Mouse (Mus musculus): Measurements from ENCODE around the gene Abtb2. TPM values are rescaled to one million over a fixed set of nuclear protein-coding genes. Genes with fewer than 3 reads are reported as not detected.

Abtb2 gene
- total RNA-seq, 2 experiments from 2014 or later, result 21.1 to 27.6 TPM

GRCm38 (mm10) chr2:103609499-103609898 lies 43.4 kb downstream of the Abtb2 start:
- peak; percentile 54 to 56 for DNase-seq
- intact Hi-C loops (cut with DNase I), result no loop called here

- no peak for DNase-seq
- intact Hi-C loops (cut with DNase I), result no loop called here
Observed at GRCm38 (mm10) chr2:103610831-103611535, 44.9 kb downstream of the Abtb2 start.

DNA sequence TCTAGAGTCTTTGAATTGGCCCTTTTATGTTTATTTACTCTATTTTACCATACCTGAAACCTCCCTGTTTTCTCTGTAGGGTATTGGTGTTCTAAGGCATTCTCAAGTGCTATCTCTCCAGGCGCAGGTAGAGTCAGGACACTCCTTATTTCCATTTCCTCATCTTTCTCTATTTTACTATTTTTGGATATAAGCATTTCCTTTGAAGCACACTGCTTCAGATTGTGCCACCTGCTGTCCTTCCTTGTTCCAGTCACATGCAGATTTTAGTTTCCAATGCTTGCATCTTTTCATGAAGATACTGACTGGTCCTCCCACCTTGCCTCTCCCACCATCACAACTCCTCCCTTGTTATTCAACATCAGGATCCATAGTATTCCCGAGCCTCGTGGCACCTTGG lies 47.8 kb downstream of the Abtb2 start:
- no peak for DNase-seq
- intact Hi-C loops (cut with DNase I), result no loop called here

DNA sequence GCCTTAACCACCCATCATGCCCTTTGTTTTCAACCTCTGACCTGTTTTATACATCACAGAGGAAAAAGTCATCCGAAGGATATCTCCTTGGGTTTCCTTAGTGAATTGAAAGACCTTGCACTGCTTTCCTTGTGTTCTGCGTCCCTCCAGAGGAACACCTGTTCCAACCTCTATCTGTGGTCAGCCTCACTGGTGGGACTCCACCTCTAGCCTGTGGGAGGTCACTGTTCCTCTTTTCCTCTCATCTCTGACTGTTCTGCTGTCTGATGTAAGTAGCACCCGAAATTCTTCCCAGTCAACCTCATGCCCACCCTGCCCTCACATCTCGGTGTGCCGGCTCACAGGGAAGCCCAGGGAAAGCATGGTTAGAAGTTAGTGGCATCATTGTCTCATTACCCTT lies 48.9 kb downstream of the Abtb2 start:
- intact Hi-C loops (cut with DNase I), result no loop called here
- no peak for DNase-seq

- intact Hi-C loops (cut with DNase I), result no loop called here
- DNase-seq, result no peak
Observed at GRCm38 (mm10) chr2:103618407-103618806, 52.3 kb downstream of the Abtb2 start.

DNA sequence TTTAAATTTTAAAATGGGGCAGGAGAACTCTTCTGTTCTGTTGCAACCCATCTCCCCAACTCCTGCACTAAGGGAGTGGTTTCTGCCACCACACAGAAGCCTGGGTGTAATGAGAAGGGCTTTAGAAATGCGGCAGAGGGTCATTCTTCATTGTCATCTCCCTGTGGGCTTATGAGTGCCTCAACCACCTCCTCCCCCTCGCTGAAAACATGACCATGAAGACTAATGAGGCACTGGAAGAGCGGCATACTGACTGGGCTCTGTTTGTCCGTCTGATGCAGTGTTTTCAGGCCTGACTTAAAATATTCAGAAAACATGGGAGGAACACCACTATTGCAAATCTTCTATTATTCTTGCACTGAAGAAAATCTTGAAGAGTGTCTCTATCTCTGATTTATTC lies 56.8 kb downstream of the Abtb2 start:
- DNase-seq, result no peak
- intact Hi-C loops (cut with DNase I), result no loop called here

DNA sequence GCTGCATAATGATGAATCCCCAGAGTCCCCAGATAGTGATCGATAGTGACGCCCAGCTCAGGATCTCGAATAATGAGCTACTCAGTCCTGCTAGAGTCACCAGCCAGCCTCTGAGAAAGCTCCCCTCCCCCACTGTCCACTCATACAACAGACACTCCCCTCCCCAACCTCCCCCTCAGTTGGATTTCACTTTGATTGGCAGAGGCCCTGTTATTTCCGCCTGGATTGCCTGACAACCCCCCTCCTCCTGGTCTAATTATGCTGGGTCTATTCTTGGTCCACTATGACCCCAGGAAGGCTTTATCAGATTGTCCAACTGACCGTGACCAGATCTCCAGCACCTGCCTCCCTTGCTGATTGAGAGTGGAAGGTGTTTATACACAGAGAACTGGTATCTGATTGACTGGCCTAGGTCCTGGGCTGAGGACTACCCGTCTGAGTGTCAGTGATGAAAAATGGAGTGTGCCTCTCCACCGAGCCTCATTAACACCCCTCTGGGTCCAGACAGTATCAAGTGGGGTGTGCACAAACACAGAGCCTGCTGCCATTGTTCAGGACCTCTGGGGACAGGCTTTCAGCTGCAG lies 59.3 kb downstream of the Abtb2 start:
- intact Hi-C loops (cut with DNase I), result no loop called here
- DNase-seq, result no peak

- intact Hi-C loops (cut with DNase I), result no loop called here
- no peak for DNase-seq
Observed at GRCm38 (mm10) chr2:103627101-103627500, 61.0 kb downstream of the Abtb2 start.

DNA sequence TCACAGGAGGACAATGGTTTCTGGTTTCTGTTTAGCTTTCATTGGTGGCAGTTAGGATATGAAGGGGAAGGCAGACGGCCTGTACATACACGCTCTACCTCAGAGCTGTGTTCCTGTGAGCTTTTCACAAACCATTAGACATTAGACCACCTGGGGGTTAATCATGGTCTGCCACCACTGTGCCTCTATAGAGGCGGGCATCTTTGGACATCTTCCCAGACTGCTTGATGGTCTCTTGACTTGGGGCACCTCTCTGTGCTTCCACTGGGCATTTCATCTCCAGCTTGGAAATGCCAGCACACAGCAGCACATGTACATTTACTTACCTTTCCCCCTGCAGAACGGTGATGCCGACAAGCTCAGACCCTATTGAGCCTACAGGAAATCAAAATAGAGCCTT lies 63.8 kb downstream of the Abtb2 start:
- no peak for DNase-seq
- intact Hi-C loops (cut with DNase I), result no loop called here

GRCm38 (mm10) chr2:103631293-103631717 lies 65.2 kb downstream of the Abtb2 start:
- intact Hi-C loops (cut with DNase I), result no loop called here
- DNase-seq, result no peak

- DNase-seq, result peak; percentile 38 to 44
- intact Hi-C loops (cut with DNase I), result no loop called here
Observed at GRCm38 (mm10) chr2:103632136-103632925, 66.2 kb downstream of the Abtb2 start.

DNA sequence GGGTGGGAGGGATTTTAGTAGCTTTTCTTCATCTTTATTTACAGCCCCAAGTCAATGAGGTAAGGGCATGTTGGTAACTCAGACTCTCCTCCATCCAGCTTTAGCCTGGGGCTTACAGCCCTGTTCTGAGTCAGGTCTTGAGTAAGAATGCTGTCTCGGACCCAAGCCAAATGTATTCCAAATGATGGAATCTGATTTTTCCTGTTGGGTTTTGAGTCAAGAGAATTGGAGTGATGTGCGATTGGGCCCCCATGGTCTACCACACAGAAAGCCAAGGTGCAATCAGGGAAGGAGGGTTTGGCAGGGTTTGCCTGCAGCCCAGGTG lies 66.8 kb downstream of the Abtb2 start:
- intact Hi-C loops (cut with DNase I), result no loop called here

DNA sequence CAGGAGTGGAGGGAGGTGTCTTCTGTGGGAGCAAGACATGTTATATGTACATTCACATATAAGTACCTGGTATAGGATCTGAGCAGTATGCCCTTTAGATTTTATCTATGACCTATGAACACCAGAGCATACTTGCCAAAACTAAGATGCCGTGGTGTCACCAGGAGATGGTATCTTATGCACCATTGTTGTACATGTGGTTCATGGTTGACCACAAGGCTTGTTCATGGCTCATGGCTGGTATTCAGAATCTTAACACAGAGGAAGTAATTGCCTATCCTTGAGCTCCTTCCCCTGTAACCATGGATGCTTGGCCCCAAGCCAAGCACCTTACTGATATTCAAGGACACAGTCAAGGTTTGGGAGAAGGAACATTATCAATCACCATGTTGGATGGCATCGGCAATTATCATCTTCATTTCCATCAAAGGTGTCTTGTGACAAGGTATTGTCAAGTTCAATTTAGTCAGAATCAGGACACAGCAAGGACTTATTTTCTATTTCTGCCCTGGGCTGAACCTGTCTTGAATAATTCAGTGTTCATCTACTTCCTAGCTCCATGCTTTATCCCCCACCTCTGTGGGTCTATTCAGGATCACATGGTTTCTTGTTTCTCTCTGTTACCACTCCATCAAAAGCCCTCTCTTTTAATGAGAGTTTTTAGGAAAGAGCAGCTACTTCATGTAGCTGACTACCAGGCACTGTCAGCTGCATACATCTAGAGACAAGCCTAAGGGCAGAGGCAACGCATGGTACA lies 69.8 kb downstream of the Abtb2 start:
- no peak for DNase-seq
- intact Hi-C loops (cut with DNase I), result no loop called here

More for the DNA sequence above, 66.8 kb downstream of the Abtb2 start:
- DNase-seq, result no peak

GRCm38 (mm10) chr2:103637385-103637784 lies 71.3 kb downstream of the Abtb2 start:
- intact Hi-C loops (cut with DNase I), result no loop called here

GRCm38 (mm10) chr2:103637943-103638342 lies 71.8 kb downstream of the Abtb2 start:
- DNase-seq, result no peak
- intact Hi-C loops (cut with DNase I), result no loop called here

More at GRCm38 (mm10) chr2:103637385-103637784, 71.3 kb downstream of the Abtb2 start:
- DNase-seq, result no peak

GRCm38 (mm10) chr2:103639701-103640100 lies 73.6 kb downstream of the Abtb2 start:
- no peak for DNase-seq
- intact Hi-C loops (cut with DNase I), result loop anchor here (2.0 kb wide), 1 partner anchor 71 kb away; no protein-coding TSS in a partner anchor

GRCm38 (mm10) chr2:103640861-103641260 lies 74.8 kb downstream of the Abtb2 start:
- intact Hi-C loops (cut with DNase I), result loop anchor here (2.0 kb wide), 1 partner anchor 72 kb away; no protein-coding TSS in a partner anchor
- no peak for DNase-seq

DNA sequence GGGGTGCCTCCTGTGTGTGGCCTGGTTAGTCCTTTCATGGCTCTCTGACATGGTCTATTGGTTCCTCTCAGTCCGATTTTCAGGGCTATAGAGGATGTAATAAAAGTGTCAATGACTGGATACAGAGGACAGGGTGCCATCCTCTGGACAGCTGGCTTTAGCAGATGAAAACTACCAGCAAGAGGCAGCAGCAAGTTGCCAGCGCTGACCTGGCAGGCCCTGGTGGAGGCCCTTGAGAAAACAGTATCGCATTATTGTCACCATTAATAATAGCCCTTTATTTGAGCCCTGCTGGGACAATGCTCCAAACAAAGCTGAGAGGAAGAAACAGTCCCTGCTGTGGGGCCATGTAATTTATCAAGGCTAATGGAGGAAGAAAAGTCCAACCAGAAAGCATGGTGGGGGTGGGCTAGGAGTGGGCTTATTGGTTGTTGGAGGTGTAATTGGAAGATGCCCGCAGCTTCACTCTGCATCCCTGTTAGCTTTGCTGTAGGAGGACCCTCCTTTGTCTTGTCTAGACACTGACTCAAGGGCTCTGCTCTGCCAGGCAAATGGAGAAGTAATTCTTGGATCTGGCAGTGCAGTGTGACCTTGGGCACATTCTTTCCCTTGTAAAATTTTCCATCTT lies 77.6 kb downstream of the Abtb2 start:
- intact Hi-C loops (cut with DNase I), result no loop called here
- DNase-seq, result peak; percentile 43 to 47

DNA sequence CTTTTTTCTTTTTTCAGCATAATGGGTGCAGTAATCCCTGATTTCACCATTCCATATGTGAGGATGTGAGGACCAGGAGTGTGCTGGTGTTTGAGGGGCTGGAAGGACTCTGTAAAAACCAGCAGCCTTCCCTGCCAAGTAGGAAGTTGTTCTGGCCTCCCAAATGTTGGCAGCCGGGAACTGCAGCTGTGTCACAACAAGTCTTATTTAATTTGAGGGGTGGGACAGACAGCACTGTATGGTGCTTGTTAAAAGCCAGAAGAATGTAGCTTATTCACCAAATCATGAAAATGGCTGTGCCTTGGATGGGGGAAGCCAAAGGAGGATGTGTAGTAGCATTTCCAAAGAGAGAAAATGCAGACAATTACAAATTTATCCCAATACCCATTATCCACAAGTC lies 78.3 kb downstream of the Abtb2 start:
- no peak for DNase-seq
- intact Hi-C loops (cut with DNase I), result no loop called here

DNA sequence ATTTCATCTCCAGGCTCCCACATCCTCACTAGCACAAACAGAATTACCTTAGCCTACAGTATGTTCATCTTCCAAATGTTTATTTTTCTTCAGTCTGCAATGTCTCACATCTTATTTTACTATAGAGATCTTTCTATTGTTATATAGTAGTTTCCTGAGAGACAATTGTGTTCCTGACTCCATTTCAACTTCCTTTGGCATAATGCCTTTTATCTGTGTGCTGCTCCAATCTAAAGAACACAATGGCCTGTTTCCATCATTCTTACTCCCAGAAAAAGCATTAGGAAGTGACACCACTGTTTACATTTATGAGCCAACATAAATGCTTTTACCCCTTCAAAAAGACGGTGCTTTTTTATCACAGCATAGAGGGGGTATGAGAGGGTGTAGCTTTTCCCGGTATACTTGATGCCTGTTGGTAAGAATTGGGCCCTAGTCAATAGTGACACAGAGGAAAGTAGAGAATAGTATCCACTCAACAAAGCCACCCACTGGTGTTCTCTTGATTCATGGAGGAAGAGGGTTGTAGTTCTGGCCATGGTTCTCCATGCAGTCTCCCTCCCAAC lies 84.3 kb downstream of the Abtb2 start:
- intact Hi-C loops (cut with DNase I), result no loop called here
- DNase-seq, result no peak

Measured in heart, postnatal 10 days (tissue).